ENCODE assay signal across 34 mouse cellular contexts in the genomic region with DNA sequence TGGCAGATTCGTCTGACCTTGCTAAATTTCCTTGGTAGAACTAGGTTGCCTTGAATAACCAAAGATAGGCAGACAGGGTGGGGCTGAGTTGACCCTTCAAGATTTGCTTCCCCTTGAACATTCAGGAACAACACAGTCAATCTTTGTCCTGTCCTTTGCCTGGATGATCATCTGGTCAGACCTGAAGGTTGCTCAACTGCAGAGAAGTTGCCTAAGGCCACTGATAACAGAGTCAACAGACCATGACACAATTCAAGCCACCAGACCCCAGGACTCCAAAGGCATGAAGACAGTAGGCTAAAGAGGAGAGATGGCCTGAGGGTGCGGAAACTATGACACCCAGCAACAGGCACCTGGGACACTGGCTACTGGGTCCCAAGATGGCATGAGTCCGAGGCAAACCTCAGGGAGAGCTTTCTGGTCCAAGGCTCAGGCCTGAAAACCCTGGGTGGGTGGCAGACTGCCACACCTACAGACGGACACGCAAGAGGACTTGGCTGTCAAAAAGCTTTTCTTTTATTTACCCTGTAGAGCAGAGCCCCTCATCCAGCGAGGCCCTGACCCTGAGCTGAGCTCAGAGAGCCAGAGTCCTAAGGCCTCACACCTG. TPM values are rescaled to one million over a fixed set of nuclear protein-coding genes. Genes with fewer than 3 reads are reported as not detected.
DNase-seq lines count a peak whose midpoint lies in the region; ATAC-seq and TF ChIP-seq lines count a peak whose summit lies in the region.
"Had no signal": no experiment of that assay in that cellular context is flagged by ENCODE, and none has a peak within 500 bp of the region (broad histone marks: within the 10 kb centered on the region; RNA-seq: fewer than 3 reads in every experiment).

No protein-coding gene starts in this region.

- ATAC-seq in forebrain, embryonic 11.5 days (replicated peaks; ENCODE audit: low FRiP score), result no peak
- no peak for ATAC-seq in forebrain, embryonic 15.5 days (replicated peaks)
- 0 out of 2 replicates have a peak, but pooled peaks have one; percentile 29 for ATAC-seq in stomach, embryonic 15.5 days (ENCODE audit: insufficient read depth, low FRiP score, low read depth)
- no peak for ATAC-seq in stomach, postnatal 0 days (ENCODE audit: low FRiP score, low TSS enrichment)
- ATAC-seq in liver, embryonic 15.5 days (ENCODE audit: insufficient read depth), result peak; percentile 60
- no peak for ATAC-seq in midbrain, embryonic 15.5 days (replicated peaks)
- ATAC-seq: forebrain, postnatal 0 days; intestine, postnatal 0 days had no signal

- H3K9ac ChIP-seq in forebrain, embryonic 11.5 days (ENCODE audit: low read length), result no peak overlapping the region
- H3K9ac ChIP-seq in forebrain, embryonic 15.5 days (replicated peaks), result no peak overlapping the region
- no peak overlapping the region for H3K9ac ChIP-seq in stomach, embryonic 15.5 days
- no peak overlapping the region for H3K9ac ChIP-seq in stomach, postnatal 0 days (ENCODE audit: low read length)
- H3K9ac ChIP-seq in liver, embryonic 15.5 days, result no peak overlapping the region
- no peak overlapping the region for H3K9ac ChIP-seq in midbrain, embryonic 15.5 days
- H3K9ac ChIP-seq: embryonic facial prominence, embryonic 13.5 days; forebrain, postnatal 0 days; hindbrain, embryonic 14.5 days; limb, embryonic 15.5 days; neural tube, embryonic 12.5 days had no signal

- no peak overlapping the region for H3K4me3 ChIP-seq in forebrain, embryonic 11.5 days (ENCODE audit: low read depth, low read length)
- H3K4me3 ChIP-seq in forebrain, embryonic 15.5 days, result no peak overlapping the region
- H3K4me3 ChIP-seq in stomach, embryonic 15.5 days (replicated peaks), result no peak overlapping the region
- H3K4me3 ChIP-seq in stomach, postnatal 0 days (ENCODE audit: low read depth, low read length), result no peak overlapping the region
- H3K4me3 ChIP-seq in liver, embryonic 15.5 days (replicated peaks), result no peak overlapping the region
- H3K4me3 ChIP-seq in midbrain, embryonic 15.5 days, result no peak overlapping the region
- H3K4me3 ChIP-seq: embryonic facial prominence, embryonic 13.5 days; forebrain, embryonic 10.5 days; limb, embryonic 10.5 days; limb, embryonic 15.5 days; myocyte; neural tube, embryonic 12.5 days had no signal

- DNase-seq in forebrain, embryonic 11.5 days (ENCODE audit: low spot score), result peak; percentile 22
- no peak for DNase-seq in stomach, postnatal 0 days (ENCODE audit: low spot score)
- no peak for DNase-seq in T-cell, adult 2 months (ENCODE audit: low spot score)
- DNase-seq: adrenal gland, postnatal 14 days; cerebellum, adult 2 months; forebrain, postnatal 0 days; gastrocnemius, postnatal 10 days; heart, postnatal 4 days; kidney, adult 9 months; kidney, postnatal 10 days; layer of hippocampus, adult 9-11 months; lung, postnatal 36 days; right cerebral cortex, adult 18-20 months; right cerebral cortex, postnatal 4 days; thymus, postnatal 14 days had no signal

- H3K27me3 ChIP-seq in forebrain, embryonic 11.5 days (ENCODE audit: control insufficient read depth, insufficient read depth, low read length), result no peaks in the 10 kb centered on the region
- H3K27me3 ChIP-seq in forebrain, embryonic 15.5 days, result no peaks in the 10 kb centered on the region
- no peaks in the 10 kb centered on the region for H3K27me3 ChIP-seq in stomach, embryonic 15.5 days (replicated peaks)
- H3K27me3 ChIP-seq in stomach, postnatal 0 days (ENCODE audit: control insufficient read depth, insufficient read depth, low read length), result no peaks in the 10 kb centered on the region
- H3K27me3 ChIP-seq in liver, embryonic 15.5 days, result no peaks in the 10 kb centered on the region
- no peaks in the 10 kb centered on the region for H3K27me3 ChIP-seq in midbrain, embryonic 15.5 days (replicated peaks)
- H3K27me3 ChIP-seq: CH12.LX; embryonic facial prominence, embryonic 13.5 days; limb, embryonic 15.5 days; neural tube, embryonic 12.5 days had no signal

- H3K27ac ChIP-seq in forebrain, embryonic 11.5 days (ENCODE audit: low read depth, low read length), result no peak overlapping the region
- no peak overlapping the region for H3K27ac ChIP-seq in forebrain, embryonic 15.5 days (replicated peaks)
- no peak overlapping the region for H3K27ac ChIP-seq in stomach, embryonic 15.5 days
- H3K27ac ChIP-seq in stomach, postnatal 0 days (replicated peaks), result no peak overlapping the region
- peak overlapping the region; percentile 81 for H3K27ac ChIP-seq in liver, embryonic 15.5 days (replicated peaks)
- no peak overlapping the region for H3K27ac ChIP-seq in midbrain, embryonic 15.5 days
- H3K27ac ChIP-seq: embryonic facial prominence, embryonic 13.5 days; forebrain, embryonic 10.5 days; hindbrain, embryonic 14.5 days; limb, embryonic 10.5 days; limb, embryonic 15.5 days; neural tube, embryonic 12.5 days had no signal

- no peaks in the 10 kb centered on the region for H3K4me1 ChIP-seq in forebrain, embryonic 11.5 days (replicated peaks; ENCODE audit: control insufficient read depth, insufficient read depth, low read length)
- H3K4me1 ChIP-seq in forebrain, embryonic 15.5 days, result no peaks in the 10 kb centered on the region
- no peaks in the 10 kb centered on the region for H3K4me1 ChIP-seq in stomach, embryonic 15.5 days
- H3K4me1 ChIP-seq in stomach, postnatal 0 days (replicated peaks; ENCODE audit: control insufficient read depth, insufficient read depth), result no peaks in the 10 kb centered on the region
- H3K4me1 ChIP-seq in liver, embryonic 15.5 days (replicated peaks), result peaks cover 6% of the 10 kb centered on the region
- no peaks in the 10 kb centered on the region for H3K4me1 ChIP-seq in midbrain, embryonic 15.5 days
- H3K4me1 ChIP-seq: embryonic facial prominence, embryonic 13.5 days; forebrain, embryonic 10.5 days; limb, embryonic 10.5 days; limb, embryonic 15.5 days; neural tube, embryonic 12.5 days had no signal

- no peak for TF ChIP-seq CTCF in stomach, postnatal 0 days (IDR thresholded peaks at IDR 0.05; ENCODE audit: low read depth)

- H3K4me2 ChIP-seq in forebrain, embryonic 11.5 days (ENCODE audit: low read depth, low read length, severe bottlenecking), result no peak overlapping the region
- no peak overlapping the region for H3K4me2 ChIP-seq in forebrain, embryonic 15.5 days (replicated peaks)
- no peak overlapping the region for H3K4me2 ChIP-seq in stomach, embryonic 15.5 days
- H3K4me2 ChIP-seq in stomach, postnatal 0 days (replicated peaks; ENCODE audit: low read depth), result no peak overlapping the region
- H3K4me2 ChIP-seq in liver, embryonic 15.5 days, result no peak overlapping the region
- H3K4me2 ChIP-seq in midbrain, embryonic 15.5 days, result no peak overlapping the region
- H3K4me2 ChIP-seq: embryonic facial prominence, embryonic 13.5 days; hindbrain, embryonic 14.5 days; limb, embryonic 15.5 days; midbrain, embryonic 11.5 days; neural tube, embryonic 12.5 days had no signal

- no peaks in the 10 kb centered on the region for H3K36me3 ChIP-seq in forebrain, embryonic 11.5 days (ENCODE audit: control insufficient read depth, insufficient read depth, low read length)
- no peaks in the 10 kb centered on the region for H3K36me3 ChIP-seq in forebrain, embryonic 15.5 days
- H3K36me3 ChIP-seq in stomach, embryonic 15.5 days, result no peaks in the 10 kb centered on the region
- no peaks in the 10 kb centered on the region for H3K36me3 ChIP-seq in stomach, postnatal 0 days (ENCODE audit: control insufficient read depth, insufficient read depth, low read length)
- no peaks in the 10 kb centered on the region for H3K36me3 ChIP-seq in liver, embryonic 15.5 days (replicated peaks)
- no peaks in the 10 kb centered on the region for H3K36me3 ChIP-seq in midbrain, embryonic 15.5 days (replicated peaks)
- H3K36me3 ChIP-seq: embryonic facial prominence, embryonic 13.5 days; forebrain, embryonic 10.5 days; limb, embryonic 10.5 days; limb, embryonic 15.5 days; neural tube, embryonic 12.5 days had no signal

- WGBS in forebrain, embryonic 11.5 days, result 81% methylated on average over 6 of the region's 6 CpGs
- WGBS in forebrain, embryonic 15.5 days, result 83% methylated on average over 6 of the region's 6 CpGs
- WGBS in stomach, embryonic 15.5 days, result 79% methylated on average over 6 of the region's 6 CpGs
- WGBS in stomach, postnatal 0 days, result 76% methylated on average over 6 of the region's 6 CpGs
- 58% methylated on average over 6 of the region's 6 CpGs for WGBS in liver, embryonic 15.5 days (ENCODE audit: insufficient replicate concordance)
- 84% methylated on average over 6 of the region's 6 CpGs for WGBS in midbrain, embryonic 15.5 days

- TF ChIP-seq EP300 in stomach, postnatal 0 days (optimal IDR thresholded peaks at IDR 0.05), result no peak

- H3K9me3 ChIP-seq in forebrain, embryonic 11.5 days (ENCODE audit: control insufficient read depth, low read length), result peaks cover 3% of the 10 kb centered on the region; the same call in 1 of the 2 replicates
- no peaks in the 10 kb centered on the region for H3K9me3 ChIP-seq in forebrain, embryonic 15.5 days
- H3K9me3 ChIP-seq in stomach, embryonic 15.5 days, result no peaks in the 10 kb centered on the region
- H3K9me3 ChIP-seq in stomach, postnatal 0 days (ENCODE audit: control insufficient read depth, low read length), result no peaks in the 10 kb centered on the region
- H3K9me3 ChIP-seq in liver, embryonic 15.5 days (replicated peaks), result peaks cover 5% of the 10 kb centered on the region; the same call in 1 of the 2 replicates
- H3K9me3 ChIP-seq in midbrain, embryonic 15.5 days, result no peaks in the 10 kb centered on the region

RNA-seq across cellular contexts. Expression of a gene that starts 4.3 kb away (rescaled TPM):
- polyA plus RNA-seq in forebrain, embryonic 11.5 days (2014; fragmentation: Nextera tagmentation; extraction: Ambion mirVana), result not detected in 2 replicates
- not detected in 2 replicates for polyA plus RNA-seq in forebrain, embryonic 15.5 days (2015; fragmentation: Nextera tagmentation; extraction: Ambion mirVana)
- polyA plus RNA-seq in stomach, embryonic 15.5 days (2015; fragmentation: Nextera tagmentation; extraction: Ambion mirVana), result 1.1 and 1.7 TPM in 2 replicates
- polyA plus RNA-seq in stomach, postnatal 0 days (2015; fragmentation: Nextera tagmentation; extraction: Ambion mirVana), result 0.06 TPM in 1 of 2 replicates, not detected in the other
- polyA plus RNA-seq in liver, embryonic 15.5 days (2015; fragmentation: Nextera tagmentation; extraction: Ambion mirVana), result 0.24 and 0.50 TPM in 2 replicates
- not detected in 2 replicates for polyA plus RNA-seq in midbrain, embryonic 15.5 days (2015; fragmentation: Nextera tagmentation; extraction: Ambion mirVana)
- polyA plus RNA-seq: C2C12; cerebellum, adult 2 months; embryonic facial prominence, embryonic 13.5 days; forebrain, embryonic 10.5 days; forebrain, postnatal 0 days; heart, embryonic 16.5 days; hindbrain, embryonic 14.5 days; limb, embryonic 10.5 days; lung, embryonic 16.5 days; midbrain, embryonic 11.5 days; midbrain, postnatal 0 days; myocyte; neural tube, embryonic 12.5 days; urinary bladder, adult 2 months had no signal

RNA-seq across cellular contexts. Expression of a gene that starts 28.0 kb away (rescaled TPM):
- 26.3 and 28.3 TPM in 2 replicates for polyA plus RNA-seq in forebrain, embryonic 11.5 days (2014; fragmentation: Nextera tagmentation; extraction: Ambion mirVana)
- polyA plus RNA-seq in forebrain, embryonic 15.5 days (2015; fragmentation: Nextera tagmentation; extraction: Ambion mirVana), result 39.8 and 43.0 TPM in 2 replicates
- 25.7 and 26.5 TPM in 2 replicates for polyA plus RNA-seq in stomach, embryonic 15.5 days (2015; fragmentation: Nextera tagmentation; extraction: Ambion mirVana)
- polyA plus RNA-seq in stomach, postnatal 0 days (2015; fragmentation: Nextera tagmentation; extraction: Ambion mirVana), result 20.8 and 23.1 TPM in 2 replicates
- 12.0 and 14.1 TPM in 2 replicates for polyA plus RNA-seq in liver, embryonic 15.5 days (2015; fragmentation: Nextera tagmentation; extraction: Ambion mirVana)
- 41.2 and 50.4 TPM in 2 replicates for polyA plus RNA-seq in midbrain, embryonic 15.5 days (2015; fragmentation: Nextera tagmentation; extraction: Ambion mirVana)

RNA-seq across cellular contexts. Expression of a gene that starts 28.1 kb away (rescaled TPM):
- 78.5 and 84.9 TPM in 2 replicates for polyA plus RNA-seq in forebrain, embryonic 11.5 days (2014; fragmentation: Nextera tagmentation; extraction: Ambion mirVana)
- polyA plus RNA-seq in forebrain, embryonic 15.5 days (2015; fragmentation: Nextera tagmentation; extraction: Ambion mirVana), result 75.2 and 77.8 TPM in 2 replicates
- 52.9 and 53.1 TPM in 2 replicates for polyA plus RNA-seq in stomach, embryonic 15.5 days (2015; fragmentation: Nextera tagmentation; extraction: Ambion mirVana)
- polyA plus RNA-seq in stomach, postnatal 0 days (2015; fragmentation: Nextera tagmentation; extraction: Ambion mirVana), result 29.6 and 32.2 TPM in 2 replicates
- 29.8 and 31.2 TPM in 2 replicates for polyA plus RNA-seq in liver, embryonic 15.5 days (2015; fragmentation: Nextera tagmentation; extraction: Ambion mirVana)
- polyA plus RNA-seq in midbrain, embryonic 15.5 days (2015; fragmentation: Nextera tagmentation; extraction: Ambion mirVana), result 75.0 and 79.1 TPM in 2 replicates

RNA-seq across cellular contexts. Expression of a gene that starts 41.3 kb away (rescaled TPM):
- polyA plus RNA-seq in forebrain, embryonic 11.5 days (2014; fragmentation: Nextera tagmentation; extraction: Ambion mirVana), result 53.1 and 55.1 TPM in 2 replicates
- 59.6 and 59.7 TPM in 2 replicates for polyA plus RNA-seq in forebrain, embryonic 15.5 days (2015; fragmentation: Nextera tagmentation; extraction: Ambion mirVana)
- polyA plus RNA-seq in stomach, embryonic 15.5 days (2015; fragmentation: Nextera tagmentation; extraction: Ambion mirVana), result 39.5 and 48.8 TPM in 2 replicates
- polyA plus RNA-seq in stomach, postnatal 0 days (2015; fragmentation: Nextera tagmentation; extraction: Ambion mirVana), result 22.5 and 23.6 TPM in 2 replicates
- polyA plus RNA-seq in liver, embryonic 15.5 days (2015; fragmentation: Nextera tagmentation; extraction: Ambion mirVana), result 24.5 and 29.2 TPM in 2 replicates
- 67.4 and 73.8 TPM in 2 replicates for polyA plus RNA-seq in midbrain, embryonic 15.5 days (2015; fragmentation: Nextera tagmentation; extraction: Ambion mirVana)

RNA-seq across cellular contexts. Expression of a gene that starts 41.5 kb away (rescaled TPM):
- 143 and 144 TPM in 2 replicates for polyA plus RNA-seq in forebrain, embryonic 11.5 days (2014; fragmentation: Nextera tagmentation; extraction: Ambion mirVana)
- polyA plus RNA-seq in forebrain, embryonic 15.5 days (2015; fragmentation: Nextera tagmentation; extraction: Ambion mirVana), result 94.9 and 97.1 TPM in 2 replicates
- 87.8 and 103 TPM in 2 replicates for polyA plus RNA-seq in stomach, embryonic 15.5 days (2015; fragmentation: Nextera tagmentation; extraction: Ambion mirVana)
- 50.0 and 53.8 TPM in 2 replicates for polyA plus RNA-seq in stomach, postnatal 0 days (2015; fragmentation: Nextera tagmentation; extraction: Ambion mirVana)
- polyA plus RNA-seq in liver, embryonic 15.5 days (2015; fragmentation: Nextera tagmentation; extraction: Ambion mirVana), result 45.6 and 46.7 TPM in 2 replicates
- polyA plus RNA-seq in midbrain, embryonic 15.5 days (2015; fragmentation: Nextera tagmentation; extraction: Ambion mirVana), result 76.3 and 82.3 TPM in 2 replicates

Comparison
In these comparisons a context has a peak if more than half of its experiments do, and no peak if none do; other contexts are left out.
1. ATAC-seq: peak in stomach, embryonic 15.5 days (single experiment) and liver, embryonic 15.5 days (single experiment); none in forebrain, embryonic 11.5 days (single experiment), forebrain, embryonic 15.5 days (single experiment), stomach, postnatal 0 days (single experiment) and midbrain, embryonic 15.5 days (single experiment).